Mouse (Mus musculus) lung, adult 2 months (tissue): Measurements from ENCODE around the gene Bnip3.

Experiments
- CTCF ChIP-seq: fragments of 200-500 bp; IDR thresholded peaks from 2 replicates; pipeline ENCODE4 v1.5.1; 2011; ENCODE audit warnings: mild to moderate bottlenecking, low read length, control low read depth; ENCODE audit not compliant: insufficient read depth
- POLR2A ChIP-seq: fragments of 200-500 bp; IDR thresholded peaks from 2 replicates; pipeline ENCODE4 v1.6.1; 2011; ENCODE audit warnings: low read depth, mild to moderate bottlenecking, control low read depth, low read length, borderline replicate concordance; ENCODE audit errors: extremely low read depth

DNA sequence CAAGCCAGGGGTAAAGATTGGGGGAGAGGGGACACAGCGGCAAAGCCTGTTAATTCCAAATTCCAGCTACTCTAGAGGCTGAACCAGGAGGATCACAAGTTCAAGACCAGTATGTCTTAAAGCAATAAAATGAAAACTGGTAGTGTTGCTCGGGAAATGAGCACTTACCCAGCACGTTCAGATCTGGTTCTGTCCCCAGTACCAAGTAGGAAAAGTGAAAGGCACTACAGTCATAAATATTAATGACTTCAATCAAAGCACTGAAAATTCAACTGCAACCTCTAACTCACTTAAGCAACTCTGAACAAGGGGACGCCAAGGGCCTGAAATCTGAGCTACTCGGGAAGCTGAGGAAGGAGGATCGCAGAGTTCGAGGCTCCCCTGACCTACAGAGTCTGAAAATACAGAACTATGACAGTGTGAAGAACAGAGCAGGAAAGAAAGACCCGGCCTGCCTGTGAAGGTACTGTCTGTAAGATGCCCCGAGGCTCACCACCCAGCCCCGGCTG lies 497 bp downstream of the Bnip3 start:
- no peak for TF ChIP-seq CTCF
- no peak for TF ChIP-seq POLR2A
